Mouse (Mus musculus): ENCODE results near the gene Gm21094. TPM values are rescaled to one million over a fixed set of nuclear protein-coding genes. Genes with fewer than 3 reads are reported as not detected.
"Not testable (repeated sequence)": the region's sequence is repeated elsewhere in the genome, so short reads cannot be mapped to it uniquely, and the experiment has no call there.

Gene Gm21094
- not detected in 2 replicates for polyA plus RNA-seq (2016; fragmentation: Nextera tagmentation; extraction: Ambion mirVana)

DNA sequence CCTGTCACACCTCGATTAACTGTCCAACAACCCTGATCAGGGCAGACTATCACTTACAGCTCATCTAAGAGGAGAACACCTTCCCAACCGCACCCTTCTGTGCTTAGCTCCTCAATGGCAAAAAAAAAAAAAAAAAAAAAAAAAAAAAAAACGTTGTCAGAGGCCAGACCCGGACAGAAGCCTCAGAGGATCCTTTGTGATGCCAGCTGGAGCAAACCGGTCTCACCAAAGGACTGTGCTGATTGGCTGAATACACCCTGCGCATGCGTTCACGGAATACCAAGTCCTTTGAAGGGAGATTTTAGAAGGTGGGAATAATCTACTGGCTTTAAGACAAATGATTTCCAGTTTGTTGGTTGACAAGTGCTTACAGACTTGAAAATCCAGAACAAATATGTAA, at the start of gene Gm21094:
Gene Gm21094, minus strand, starts transcription at position 101 of the 400 bp plus-strand sequence.
- WGBS, result no CpG with 5 or more reads among the region's 8 CpGs
- H3K27ac ChIP-seq; H3K9me3 ChIP-seq; H3K36me3 ChIP-seq (replicated peaks); DNase-seq (ENCODE audit: extremely low spot score, low spot score); H3K4me3 ChIP-seq; H3K4me1 ChIP-seq; H3K27me3 ChIP-seq (ENCODE audit: poor library complexity, severe bottlenecking): not testable (repeated sequence)
